Mouse (Mus musculus) forebrain, embryonic 10.5 days (tissue): ENCODE measurements at regions not wholly inside any gene's neighbourhood (a gene's known extent, or its start where the extent isn't known, plus 50 kb on each side); places are given as distances from the start of the nearest gene placed in this dataset.

Experiments used
- DNase-seq: peaks from one replicate; pipeline ENCODE4 v3.0.0-alpha.2; 2017; ENCODE audit warnings: low spot score; ENCODE audit errors: extremely low spot score
- H3K27ac ChIP-seq: fragments of 300-500 bp; sonication (generic); 2 replicates; pipeline ENCODE4 v1.5.1; 2016; ENCODE audit warnings: mild to moderate bottlenecking
- H3K27me3 ChIP-seq: fragments of 300-500 bp; sonication (generic); 2 replicates; pipeline ENCODE4 v1.6.1; 2016; ENCODE audit warnings: mild to moderate bottlenecking; ENCODE audit not compliant: poor library complexity, severe bottlenecking
- H3K36me3 ChIP-seq: fragments of 300-500 bp; sonication (generic); replicated peaks from 2 replicates; pipeline ENCODE4 v1.6.1; 2016; ENCODE audit warnings: mild to moderate bottlenecking, moderate library complexity
- H3K4me1 ChIP-seq: fragments of 300-500 bp; sonication (generic); 2 replicates; pipeline ENCODE4 v1.6.1; 2016
- H3K4me3 ChIP-seq: fragments of 300-500 bp; sonication (generic); 2 replicates; pipeline ENCODE4 v1.5.1; 2016; ENCODE audit warnings: mild to moderate bottlenecking, moderate library complexity
- H3K9me3 ChIP-seq: fragments of 300-500 bp; sonication (generic); 2 replicates; pipeline ENCODE4 v1.6.1; 2016; ENCODE audit warnings: mild to moderate bottlenecking, moderate library complexity
- WGBS: fragments of 180-500 bp; shearing (Covaris S2); methylation state at CpG from one replicate; pipeline ENCODE4 v1.1.7; 2016; 5-methylcytosine and 5-hydroxymethylcytosine counted together

DNA sequence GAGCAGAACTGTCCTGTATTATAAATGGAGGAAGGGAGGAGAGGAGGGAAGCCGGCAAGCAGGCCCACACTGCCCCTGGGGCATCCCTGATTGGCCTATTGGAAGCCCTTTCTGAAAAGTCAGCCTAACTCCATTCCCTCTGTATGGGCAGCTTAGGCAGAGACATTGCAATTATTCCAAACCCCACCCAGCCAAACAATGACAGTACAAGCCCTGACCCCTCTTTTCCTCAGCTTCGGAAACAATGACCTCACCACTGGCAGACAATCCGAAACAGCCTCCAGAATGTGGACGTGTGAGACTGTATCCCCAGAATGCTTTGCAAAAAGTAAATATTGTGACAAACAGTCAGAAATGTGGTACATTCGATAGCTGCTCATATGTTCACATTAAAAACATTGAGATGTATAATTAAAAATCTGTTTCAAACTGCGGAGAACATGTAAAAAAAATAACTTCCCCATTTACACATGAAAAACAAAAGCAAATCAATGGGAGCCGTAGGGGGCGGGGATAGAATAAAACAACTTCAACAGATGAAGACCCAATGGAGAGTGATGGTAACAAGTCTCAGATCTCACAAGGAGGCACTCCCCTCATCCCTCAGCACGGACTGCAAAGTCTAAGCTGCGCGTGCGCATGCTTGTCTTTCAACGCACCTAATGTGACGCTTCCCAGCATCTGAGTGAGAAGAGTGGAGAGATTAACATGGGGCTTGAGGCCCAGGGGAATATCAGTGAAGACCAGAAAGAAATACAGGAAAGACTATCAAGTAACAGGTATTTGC lies 134.9 kb upstream of the Top1 start:
- H3K27ac ChIP-seq, result no peak overlapping the region

DNA sequence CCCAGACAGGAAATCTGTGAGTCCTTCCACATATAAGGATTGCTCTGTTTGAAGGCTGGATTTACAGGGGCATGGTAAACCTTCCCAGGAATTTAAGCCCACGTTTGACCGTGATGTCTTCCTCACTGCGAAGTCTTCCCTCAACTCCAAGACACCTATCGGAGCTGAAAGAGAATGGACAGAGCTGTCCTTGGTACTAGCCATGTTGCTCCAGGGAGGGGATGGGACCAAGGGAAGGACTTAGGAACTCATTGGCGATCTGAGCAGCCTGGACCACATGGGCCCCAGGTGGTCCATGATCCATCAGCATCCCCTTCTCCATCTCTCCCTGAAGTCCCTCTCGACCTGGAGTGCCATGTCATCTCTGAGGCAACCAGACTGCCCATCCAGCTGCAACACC lies 130.1 kb upstream of the Top1 start:
- Histone ChIP-seq H3K27me3 (peaks cover 5% of the 10 kb centered on the region), H3K4me3 (no peak overlapping the region), H3K9me3 (no peaks in the 10 kb centered on the region), H3K4me1 (peaks cover 11% of the 10 kb centered on the region), H3K27ac (no peak overlapping the region), H3K36me3 (no peaks in the 10 kb centered on the region)
- DNase-seq, result no peak
- WGBS, result 60% methylated on average over 6 of the region's 6 CpGs

More for the DNA sequence above, 134.9 kb upstream of the Top1 start:
- no peak for DNase-seq
- no peaks in the 10 kb centered on the region for H3K9me3 ChIP-seq
- H3K4me3 ChIP-seq, result no peak overlapping the region
- H3K36me3 ChIP-seq, result no peaks in the 10 kb centered on the region
- H3K27me3 ChIP-seq, result peaks cover 3% of the 10 kb centered on the region
- peaks cover 26% of the 10 kb centered on the region for H3K4me1 ChIP-seq
- 61% methylated on average over 14 of the region's 14 CpGs for WGBS

DNA sequence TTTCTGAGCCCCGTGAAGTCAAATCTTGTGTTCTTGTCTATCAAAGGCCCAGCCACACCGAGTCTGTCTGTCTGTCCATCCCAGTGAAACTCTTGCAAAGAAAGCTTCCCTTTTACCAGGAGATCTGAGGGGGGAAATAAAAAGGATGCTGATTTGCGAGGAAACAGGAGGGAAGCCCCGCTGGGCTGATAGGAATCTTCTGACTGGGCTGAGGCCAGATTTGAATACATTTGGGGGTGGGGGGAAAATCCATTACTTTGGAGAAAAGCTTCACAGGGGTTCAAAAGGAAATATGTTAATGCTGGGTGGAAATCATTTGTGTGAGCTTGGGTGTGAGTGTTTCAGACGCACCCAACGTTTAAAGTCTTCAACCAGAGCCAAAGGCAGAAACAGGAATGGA lies 129.2 kb upstream of the Top1 start:
- DNase-seq, result no peak
- peaks cover 5% of the 10 kb centered on the region; the same call in 1 of the 2 replicates for H3K4me1 ChIP-seq
- no peaks in the 10 kb centered on the region for H3K9me3 ChIP-seq
- H3K36me3 ChIP-seq, result no peaks in the 10 kb centered on the region
- no peak overlapping the region for H3K27ac ChIP-seq
- peaks cover 5% of the 10 kb centered on the region for H3K27me3 ChIP-seq
- no peak overlapping the region for H3K4me3 ChIP-seq
- WGBS, result 29% methylated on average over 6 of the region's 6 CpGs

DNA sequence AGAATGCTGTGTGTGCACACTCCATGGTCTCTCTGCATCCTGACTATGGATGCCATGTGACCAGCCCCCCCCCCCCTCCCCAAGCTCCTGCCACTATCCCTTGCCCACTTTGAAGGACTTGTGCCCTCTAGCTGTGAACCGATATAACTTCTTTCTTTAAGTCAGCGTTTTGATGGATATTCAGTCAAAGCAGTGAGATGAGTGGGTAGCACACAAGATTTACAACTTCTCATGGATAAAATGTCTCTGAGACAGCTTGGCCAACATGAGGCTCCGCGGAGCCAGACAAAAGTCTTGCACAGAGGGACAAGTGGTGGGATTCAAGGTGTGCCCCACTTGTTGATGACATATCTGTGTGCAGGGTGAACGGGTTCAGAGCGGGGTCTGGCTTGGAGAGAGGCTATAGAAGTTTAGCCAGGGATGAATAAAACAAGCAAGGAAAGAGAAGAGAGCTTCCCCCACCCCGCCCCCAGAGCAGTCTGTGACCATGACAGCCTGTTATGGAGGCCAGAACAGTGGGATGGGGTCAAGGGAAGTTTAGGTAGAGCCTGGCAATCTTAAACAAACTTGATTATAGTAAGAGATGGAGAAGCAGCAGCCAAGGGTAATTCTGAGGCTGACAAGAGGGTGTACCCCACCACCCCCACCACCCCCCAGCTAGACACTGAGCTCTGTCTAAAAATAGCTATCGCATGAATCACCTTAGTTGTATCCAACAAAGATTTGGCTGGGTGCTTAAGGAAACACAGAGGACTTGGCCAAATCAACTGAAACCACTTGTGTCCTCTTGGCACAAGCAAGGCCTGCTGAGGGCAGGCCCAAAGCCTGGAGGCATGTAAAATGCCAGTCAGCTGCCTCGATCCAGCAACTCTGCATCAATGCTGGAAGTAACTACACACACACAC lies 120.1 kb upstream of the Top1 start:
- Histone ChIP-seq H3K4me3 (no peak overlapping the region), H3K27ac (no peak overlapping the region), H3K9me3 (no peaks in the 10 kb centered on the region), H3K36me3 (no peaks in the 10 kb centered on the region), H3K4me1 (peaks cover 19% of the 10 kb centered on the region), H3K27me3 (peaks cover 12% of the 10 kb centered on the region)
- WGBS, result 86% methylated on average over 9 of the region's 9 CpGs
- DNase-seq, result no peak

DNA sequence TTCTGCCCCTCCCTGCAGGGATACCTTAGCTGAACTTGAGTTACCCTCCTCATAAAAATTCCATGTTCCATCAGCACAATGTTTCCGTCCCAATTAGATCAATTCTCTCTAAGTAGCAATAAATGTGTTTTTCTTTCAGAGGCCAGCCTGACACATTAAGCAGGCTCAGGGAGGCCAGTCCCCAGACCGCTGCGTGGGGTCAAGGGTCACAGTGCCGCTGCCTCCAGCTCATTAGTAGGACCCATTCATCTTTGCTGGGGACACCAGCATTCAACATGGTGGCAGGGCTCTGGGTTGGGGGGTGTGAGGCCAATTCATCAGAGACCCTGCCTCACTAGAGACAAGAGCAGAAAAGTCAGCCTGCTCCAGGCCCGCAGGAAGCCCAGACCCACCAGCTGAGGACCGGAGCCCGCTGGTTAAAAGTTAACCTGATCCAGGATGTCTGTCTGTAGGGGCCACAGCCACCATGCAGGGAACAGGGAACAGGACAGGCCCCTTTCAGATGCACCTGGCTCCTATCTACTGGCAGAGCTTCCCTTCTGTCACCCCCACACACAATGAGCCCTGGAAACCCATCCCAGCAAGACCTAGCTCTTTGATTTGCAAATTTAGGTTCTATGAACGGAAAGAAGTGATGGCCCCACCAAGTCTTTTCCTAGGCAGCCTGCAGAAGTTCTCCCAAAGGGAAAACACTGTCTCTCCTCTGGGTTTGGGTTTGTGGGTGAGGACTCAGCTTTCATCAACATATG lies 119.1 kb upstream of the Top1 start:
- H3K4me3 ChIP-seq, result no peak overlapping the region
- H3K27me3 ChIP-seq, result peaks cover 12% of the 10 kb centered on the region
- 0 out of 2 replicates have a peak overlapping the region, but pooled peaks have one; percentile 37 for H3K27ac ChIP-seq
- no peaks in the 10 kb centered on the region for H3K9me3 ChIP-seq
- peak; percentile 39 for DNase-seq
- 50% methylated on average over 8 of the region's 8 CpGs for WGBS
- H3K36me3 ChIP-seq, result no peaks in the 10 kb centered on the region
- H3K4me1 ChIP-seq, result peaks cover 19% of the 10 kb centered on the region

DNA sequence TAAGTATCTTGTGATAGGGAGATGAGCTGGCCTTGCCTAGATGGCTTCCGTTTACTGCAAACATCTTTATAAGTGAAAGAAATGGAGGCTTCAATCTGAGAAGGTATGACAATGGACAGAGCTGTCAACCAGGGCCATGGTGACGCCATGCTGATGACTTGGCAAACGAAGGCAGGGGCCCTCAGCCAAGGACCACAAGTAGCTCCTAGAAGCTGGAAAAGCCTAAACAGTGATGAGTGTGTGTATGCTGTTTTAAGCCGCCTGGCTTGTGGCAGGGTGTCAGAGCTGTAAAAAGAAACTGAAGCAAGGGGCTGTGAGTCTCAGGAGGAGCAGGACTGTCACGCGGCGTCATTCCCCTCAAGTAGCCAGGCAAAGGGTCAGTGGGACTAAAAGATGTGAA lies 116.4 kb upstream of the Top1 start:
- Histone ChIP-seq H3K27ac (no peak overlapping the region), H3K4me1 (peaks cover 19% of the 10 kb centered on the region), H3K9me3 (no peaks in the 10 kb centered on the region), H3K36me3 (no peaks in the 10 kb centered on the region), H3K27me3 (peaks cover 12% of the 10 kb centered on the region), H3K4me3 (no peak overlapping the region)
- 79% methylated on average over 7 of the region's 7 CpGs for WGBS
- no peak for DNase-seq

DNA sequence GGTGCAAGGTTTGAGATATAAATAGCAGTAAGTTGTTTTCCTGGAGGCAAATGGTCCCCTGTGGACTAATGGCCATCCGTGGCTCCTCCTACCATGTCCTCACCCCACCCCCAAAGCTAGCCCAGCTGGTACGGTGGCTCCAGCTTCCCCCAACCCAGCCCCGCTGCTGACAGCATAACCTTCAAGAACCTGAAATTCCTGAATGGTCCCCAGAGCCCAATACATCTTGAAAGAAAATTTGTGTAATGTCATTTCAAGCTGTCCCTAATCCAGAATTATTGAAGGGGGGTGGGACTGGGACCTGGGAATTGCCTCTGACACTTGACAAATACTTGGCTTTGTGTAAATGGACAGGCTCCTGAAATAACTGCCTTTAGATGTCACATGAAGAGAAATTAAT lies 115.3 kb upstream of the Top1 start:
- no peak for DNase-seq
- 60% methylated on average over 3 of the region's 3 CpGs for WGBS
- no peak overlapping the region for H3K4me3 ChIP-seq
- peaks cover 16% of the 10 kb centered on the region for H3K4me1 ChIP-seq
- H3K9me3 ChIP-seq, result no peaks in the 10 kb centered on the region
- H3K27me3 ChIP-seq, result peaks cover 12% of the 10 kb centered on the region
- no peaks in the 10 kb centered on the region for H3K36me3 ChIP-seq
- no peak overlapping the region for H3K27ac ChIP-seq

DNA sequence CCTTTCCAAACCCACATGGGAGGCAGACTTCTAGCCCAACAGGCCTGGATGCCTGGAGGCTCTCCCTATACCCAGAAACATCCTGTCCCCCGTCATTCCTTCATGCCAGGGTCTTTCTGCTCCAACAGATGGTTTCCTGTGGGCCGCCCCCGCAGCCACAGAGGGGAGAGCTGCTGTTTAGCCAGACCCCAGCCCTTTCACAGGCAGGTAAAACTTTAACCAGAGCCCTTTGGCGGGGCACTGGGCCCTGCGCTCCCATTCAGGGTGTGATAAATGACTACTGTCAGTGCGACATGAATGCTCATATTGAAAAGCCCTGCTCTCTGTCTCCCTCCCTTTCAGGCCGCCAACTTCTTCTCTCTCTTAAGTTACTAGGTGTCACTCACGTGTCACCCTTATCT lies 108.4 kb upstream of the Top1 start:
- no peak overlapping the region for H3K27ac ChIP-seq
- DNase-seq, result no peak
- WGBS, result 70% methylated on average over 8 of the region's 8 CpGs

DNA sequence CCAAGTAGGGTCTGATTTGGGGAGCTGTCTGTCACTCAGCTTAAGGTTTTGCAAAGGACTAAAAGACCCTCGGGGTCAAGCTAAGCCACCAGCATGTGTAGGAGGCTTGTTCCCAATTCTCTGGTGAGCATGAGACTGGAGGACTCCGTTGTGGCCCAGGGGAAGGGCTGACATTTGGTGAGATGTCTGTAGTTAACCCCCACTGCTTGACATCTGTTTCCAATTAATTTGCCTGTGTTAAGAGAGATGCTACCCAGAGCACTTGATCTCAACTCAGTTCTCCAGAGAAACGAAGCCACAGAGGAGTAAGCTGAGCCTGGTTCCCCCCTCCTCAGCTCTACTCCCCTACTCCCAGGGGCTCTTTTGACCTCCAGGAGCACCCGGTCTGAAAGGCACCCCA lies 100.2 kb upstream of the Top1 start:
- 41% methylated on average over 4 of the region's 4 CpGs for WGBS

More for the DNA sequence above, 108.4 kb upstream of the Top1 start:
- Histone ChIP-seq H3K27me3 (no peaks in the 10 kb centered on the region), H3K36me3 (no peaks in the 10 kb centered on the region), H3K4me3 (no peak overlapping the region), H3K4me1 (peaks cover 9% of the 10 kb centered on the region), H3K9me3 (no peaks in the 10 kb centered on the region)

DNA sequence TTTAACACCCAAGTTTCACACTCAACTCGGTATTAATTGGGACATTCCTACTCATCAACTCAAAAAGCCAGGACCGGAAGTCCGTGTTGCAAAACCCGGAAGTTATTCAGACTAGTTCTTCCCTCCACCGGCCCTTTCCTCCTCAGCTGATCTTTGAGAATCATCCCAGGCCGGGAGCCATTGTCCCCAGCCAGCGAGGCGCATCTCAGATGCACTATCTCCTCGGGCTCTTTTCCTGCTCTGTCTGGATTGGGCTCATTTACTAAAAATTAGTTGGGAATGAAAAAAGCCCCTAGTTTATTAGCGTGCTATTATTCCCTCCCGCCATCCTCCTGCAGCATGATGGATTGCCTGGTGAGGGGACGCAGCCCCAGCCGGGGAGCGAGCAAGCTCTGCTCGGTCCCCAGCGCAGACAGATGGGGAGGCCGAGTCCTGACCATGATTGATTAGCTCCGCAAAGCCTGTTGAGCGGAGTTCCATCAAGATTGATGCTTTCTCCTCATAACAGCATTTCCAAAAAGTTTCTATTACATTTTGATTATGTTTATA lies 93.5 kb upstream of the Top1 start:
- H3K4me3 ChIP-seq, result no peak overlapping the region
- DNase-seq, result no peak
- 82% methylated on average over 19 of the region's 19 CpGs for WGBS

More for the DNA sequence above, 100.2 kb upstream of the Top1 start:
- no peak overlapping the region for H3K4me3 ChIP-seq
- no peak for DNase-seq
- H3K36me3 ChIP-seq, result no peaks in the 10 kb centered on the region
- H3K27me3 ChIP-seq, result no peaks in the 10 kb centered on the region
- peaks cover 8% of the 10 kb centered on the region for H3K4me1 ChIP-seq
- H3K27ac ChIP-seq, result no peak overlapping the region
- H3K9me3 ChIP-seq, result no peaks in the 10 kb centered on the region

DNA sequence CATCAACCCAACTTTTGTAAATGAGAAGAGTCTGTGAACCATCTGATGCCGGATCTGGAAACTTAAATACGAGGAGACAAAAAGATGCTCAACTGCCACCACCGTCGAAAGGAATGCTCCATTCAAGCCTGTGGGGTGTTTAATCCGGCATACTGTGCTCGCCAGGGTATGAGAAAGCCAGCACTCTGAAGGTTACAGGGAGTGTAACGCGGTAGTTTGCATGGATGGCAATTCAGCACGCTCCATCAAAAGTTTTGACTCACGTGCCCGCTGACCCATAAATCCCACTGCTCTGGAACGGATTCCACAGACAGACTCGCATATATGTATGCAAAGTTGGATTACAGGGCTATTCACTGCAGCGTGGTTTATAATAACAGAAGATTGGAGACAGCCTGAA lies 84.0 kb upstream of the Top1 start:
- Histone ChIP-seq H3K27ac (no peak overlapping the region), H3K9me3 (no peaks in the 10 kb centered on the region), H3K36me3 (no peaks in the 10 kb centered on the region), H3K27me3 (no peaks in the 10 kb centered on the region), H3K4me1 (peaks cover 11% of the 10 kb centered on the region), H3K4me3 (no peak overlapping the region)
- DNase-seq, result no peak
- 56% methylated on average over 14 of the region's 14 CpGs for WGBS

More for the DNA sequence above, 93.5 kb upstream of the Top1 start:
- no peaks in the 10 kb centered on the region for H3K36me3 ChIP-seq
- no peaks in the 10 kb centered on the region for H3K27me3 ChIP-seq
- H3K27ac ChIP-seq, result no peak overlapping the region
- peaks cover 4% of the 10 kb centered on the region; the same call in 1 of the 2 replicates for H3K4me1 ChIP-seq
- H3K9me3 ChIP-seq, result no peaks in the 10 kb centered on the region

DNA sequence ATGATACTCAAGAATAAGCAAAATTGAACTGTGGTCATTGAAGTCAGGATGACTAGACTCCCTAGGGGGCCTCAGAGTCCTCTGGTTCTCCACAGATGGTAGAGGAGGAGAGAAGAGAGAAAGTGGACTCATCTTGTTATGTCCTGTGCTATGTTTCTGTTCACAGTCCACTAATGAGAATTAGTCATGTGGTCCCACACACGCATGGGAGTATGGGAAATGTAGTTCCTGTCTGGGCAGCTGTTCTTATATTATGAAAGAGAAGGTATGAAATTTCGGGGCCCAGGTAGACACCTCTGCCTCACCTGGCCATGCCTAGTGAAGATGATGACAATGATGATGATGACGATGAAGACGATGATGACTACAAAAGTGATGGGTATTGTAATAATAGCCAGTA lies 77.9 kb upstream of the Top1 start:
- Histone ChIP-seq H3K27me3 (no peaks in the 10 kb centered on the region), H3K27ac (no peak overlapping the region), H3K4me3 (no peak overlapping the region), H3K36me3 (no peaks in the 10 kb centered on the region), H3K4me1 (no peaks in the 10 kb centered on the region), H3K9me3 (no peaks in the 10 kb centered on the region)
- DNase-seq, result no peak
- WGBS, result 94% methylated on average over 4 of the region's 4 CpGs
